Mouse (Mus musculus) olfactory bulb, adult 2 months (tissue): ENCODE results near the gene Psmd9.

ENCODE experiments used
- CTCF ChIP-seq: fragments of 200-500 bp; IDR thresholded peaks from 2 replicates; pipeline ENCODE4 v1.5.1; 2012; ENCODE audit warnings: low read depth, mild to moderate bottlenecking, low read length, moderate library complexity; ENCODE audit not compliant: insufficient read depth
- POLR2A ChIP-seq: fragments of 200-500 bp; IDR thresholded peaks from 2 replicates; pipeline ENCODE4 v1.6.1; 2012; ENCODE audit warnings: mild to moderate bottlenecking, low read depth, low read length, moderate library complexity; ENCODE audit not compliant: insufficient read depth

DNA sequence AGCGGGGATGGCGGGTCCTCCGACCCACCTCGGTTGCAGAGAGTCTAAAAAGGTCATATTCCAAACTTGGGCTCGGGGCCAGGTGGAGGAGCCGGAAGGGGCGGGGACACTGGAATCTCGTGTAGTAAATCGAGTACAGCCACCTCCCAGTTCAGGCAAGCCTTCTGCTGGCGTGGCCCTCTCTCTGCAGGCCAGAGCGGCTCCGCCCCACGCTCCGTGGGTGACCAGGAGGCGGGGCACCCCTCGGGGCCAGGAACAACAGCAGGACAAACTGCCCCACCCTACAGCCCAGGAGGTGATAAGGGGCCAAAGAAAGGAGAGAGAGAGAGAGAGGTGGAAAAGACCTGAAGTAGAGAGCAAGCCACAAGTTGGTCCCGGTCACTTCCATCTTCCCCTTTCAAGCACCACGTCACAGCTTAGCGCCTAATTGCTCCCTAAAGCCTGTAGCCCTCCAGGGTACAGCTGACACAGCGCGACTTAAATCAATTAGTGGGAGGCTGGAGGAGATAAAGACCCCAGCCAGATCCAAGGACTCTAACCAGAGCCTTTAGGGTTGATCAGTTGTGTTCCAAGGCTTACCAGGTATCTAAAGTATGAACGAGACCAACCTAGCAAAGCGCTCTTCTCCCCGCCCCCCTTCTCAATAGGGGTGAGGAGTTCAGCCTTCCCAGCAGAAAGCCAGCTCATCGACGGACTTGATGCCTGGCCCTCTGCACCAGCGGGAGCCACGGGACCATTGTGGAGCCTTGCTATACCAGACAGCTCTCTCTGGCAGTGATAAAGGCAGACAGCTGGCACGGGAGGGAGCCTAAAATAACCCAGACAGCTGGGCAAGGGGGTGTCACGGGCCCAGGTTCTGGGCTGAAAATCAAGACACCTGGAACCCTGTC is 33.5 kb upstream of the Psmd9 start:
- TF ChIP-seq CTCF (no peak), POLR2A (no peak)
